ENCODE assay signal across 8 mouse cellular contexts in genomic region chr2:164787032-164787431, GRCm38 (mm10). TPM values are rescaled to one million over a fixed set of nuclear protein-coding genes. Genes with fewer than 3 reads are reported as not detected.
DNase-seq lines count a peak whose midpoint lies in the region; ATAC-seq and TF ChIP-seq lines count a peak whose summit lies in the region.

No protein-coding gene starts in this region.

- no peaks in the 10 kb centered on the region for H3K27me3 ChIP-seq in kidney, postnatal 0 days (ENCODE audit: insufficient read depth, low read length)
- no peaks in the 10 kb centered on the region for H3K27me3 ChIP-seq in forebrain, embryonic 13.5 days
- no peaks in the 10 kb centered on the region for H3K27me3 ChIP-seq in limb, embryonic 12.5 days
- no peaks in the 10 kb centered on the region for H3K27me3 ChIP-seq in neural tube, embryonic 12.5 days (replicated peaks)

- ATAC-seq in kidney, postnatal 0 days (replicated peaks; ENCODE audit: low FRiP score, low read depth) = no peak
- no peak for ATAC-seq in forebrain, embryonic 13.5 days
- no peak for ATAC-seq in limb, embryonic 12.5 days (ENCODE audit: insufficient number of reproducible peaks, insufficient read depth, low FRiP score, low TSS enrichment, low read depth)
- ATAC-seq in neural tube, embryonic 12.5 days (ENCODE audit: low FRiP score, low read depth) = no peak

- peak overlapping the region; percentile 90 for H3K27ac ChIP-seq in kidney, postnatal 0 days
- H3K27ac ChIP-seq in forebrain, embryonic 13.5 days = no peak overlapping the region
- no peak overlapping the region for H3K27ac ChIP-seq in limb, embryonic 12.5 days
- no peak overlapping the region for H3K27ac ChIP-seq in neural tube, embryonic 12.5 days

- peaks cover 16% of the 10 kb centered on the region for H3K36me3 ChIP-seq in kidney, postnatal 0 days (ENCODE audit: insufficient read depth, low read length)
- peaks cover 24% of the 10 kb centered on the region for H3K36me3 ChIP-seq in forebrain, embryonic 13.5 days (ENCODE audit: poor library complexity, severe bottlenecking)
- H3K36me3 ChIP-seq in limb, embryonic 12.5 days = peaks cover 34% of the 10 kb centered on the region
- H3K36me3 ChIP-seq in neural tube, embryonic 12.5 days = peaks cover 10% of the 10 kb centered on the region

- peak overlapping the region; percentile 75 for H3K4me2 ChIP-seq in kidney, postnatal 0 days (ENCODE audit: low read length)
- peak overlapping the region; percentile 91 for H3K4me2 ChIP-seq in forebrain, embryonic 13.5 days
- peak overlapping the region; percentile 84 for H3K4me2 ChIP-seq in limb, embryonic 12.5 days
- H3K4me2 ChIP-seq in neural tube, embryonic 12.5 days (replicated peaks) = peak overlapping the region; percentile 93

- H3K4me3 ChIP-seq in kidney, postnatal 0 days (replicated peaks; ENCODE audit: low read depth, low read length) = peak overlapping the region; percentile 67; the same call in 1 of the 2 replicates
- no peak overlapping the region for H3K4me3 ChIP-seq in forebrain, embryonic 13.5 days
- no peak overlapping the region for H3K4me3 ChIP-seq in limb, embryonic 12.5 days (replicated peaks)
- no peak overlapping the region for H3K4me3 ChIP-seq in neural tube, embryonic 12.5 days

- 0 out of 2 replicates have a peak overlapping the region, but pooled peaks have one; percentile 76 for H3K9ac ChIP-seq in kidney, postnatal 0 days (ENCODE audit: low read depth, low read length)
- H3K9ac ChIP-seq in forebrain, embryonic 13.5 days = no peak overlapping the region
- peak overlapping the region; percentile 75 for H3K9ac ChIP-seq in limb, embryonic 12.5 days (replicated peaks)
- H3K9ac ChIP-seq in neural tube, embryonic 12.5 days = no peak overlapping the region

- no peaks in the 10 kb centered on the region for H3K9me3 ChIP-seq in kidney, postnatal 0 days (replicated peaks; ENCODE audit: low read length)
- H3K9me3 ChIP-seq in forebrain, embryonic 13.5 days (replicated peaks) = no peaks in the 10 kb centered on the region
- H3K9me3 ChIP-seq in limb, embryonic 12.5 days = no peaks in the 10 kb centered on the region
- H3K9me3 ChIP-seq in neural tube, embryonic 12.5 days = no peaks in the 10 kb centered on the region

- no peak for DNase-seq in kidney, postnatal 0 days (ENCODE audit: low spot score)
- no peak for DNase-seq in kidney, postnatal 25 days
- no peak for DNase-seq in MN1 (ENCODE audit: low spot score)
- DNase-seq in ovary, postnatal 14 days (ENCODE audit: low spot score) = no peak
- DNase-seq in Muller cell, postnatal 12 days (ENCODE audit: inconsistent ontology term) = no peak

- WGBS in kidney, postnatal 0 days = 75% methylated on average over 3 of the region's 3 CpGs
- WGBS in forebrain, embryonic 13.5 days = 84% methylated on average over 3 of the region's 3 CpGs
- 87% methylated on average over 3 of the region's 3 CpGs for WGBS in limb, embryonic 12.5 days
- WGBS in neural tube, embryonic 12.5 days = 89% methylated on average over 3 of the region's 3 CpGs

- no peaks in the 10 kb centered on the region; the same call in 1 of the 2 replicates for H3K4me1 ChIP-seq in kidney, postnatal 0 days (replicated peaks; ENCODE audit: insufficient read depth, low read length)
- peaks cover 22% of the 10 kb centered on the region for H3K4me1 ChIP-seq in forebrain, embryonic 13.5 days
- H3K4me1 ChIP-seq in limb, embryonic 12.5 days (replicated peaks) = peaks cover 12% of the 10 kb centered on the region
- H3K4me1 ChIP-seq in neural tube, embryonic 12.5 days = no peaks in the 10 kb centered on the region

- TF ChIP-seq CTCF in kidney, postnatal 0 days (IDR thresholded peaks at IDR 0.05; ENCODE audit: low read depth) = no peak

RNA-seq across cellular contexts. Expression of gene Snx21, which starts 1.4 kb away (rescaled TPM):
- polyA plus RNA-seq in kidney, postnatal 0 days (2015; fragmentation: Nextera tagmentation; extraction: Ambion mirVana) = 19.9 and 21.7 TPM in 2 replicates
- 14.7 and 15.4 TPM in 2 replicates for polyA plus RNA-seq in forebrain, embryonic 13.5 days (2015; fragmentation: Nextera tagmentation; extraction: Ambion mirVana)
- 19.0 and 19.2 TPM in 2 replicates for polyA plus RNA-seq in limb, embryonic 12.5 days (2016; fragmentation: Nextera tagmentation; extraction: Ambion mirVana)
- polyA plus RNA-seq in neural tube, embryonic 12.5 days (2016; fragmentation: Nextera tagmentation; extraction: Ambion mirVana) = 14.2 and 15.6 TPM in 2 replicates

RNA-seq across cellular contexts. Expression of gene Tnnc2, which starts 7.3 kb away (rescaled TPM):
- 0.45 and 1.0 TPM in 2 replicates for polyA plus RNA-seq in kidney, postnatal 0 days (2015; fragmentation: Nextera tagmentation; extraction: Ambion mirVana)
- not detected in 2 replicates for polyA plus RNA-seq in forebrain, embryonic 13.5 days (2015; fragmentation: Nextera tagmentation; extraction: Ambion mirVana)
- 73.9 and 74.6 TPM in 2 replicates for polyA plus RNA-seq in limb, embryonic 12.5 days (2016; fragmentation: Nextera tagmentation; extraction: Ambion mirVana)
- polyA plus RNA-seq in neural tube, embryonic 12.5 days (2016; fragmentation: Nextera tagmentation; extraction: Ambion mirVana) = 26.2 and 36.5 TPM in 2 replicates

RNA-seq across cellular contexts. Expression of gene Ube2c, which starts 17.3 kb away (rescaled TPM):
- polyA plus RNA-seq in kidney, postnatal 0 days (2015; fragmentation: Nextera tagmentation; extraction: Ambion mirVana) = 132 and 156 TPM in 2 replicates
- 476 and 507 TPM in 2 replicates for polyA plus RNA-seq in forebrain, embryonic 13.5 days (2015; fragmentation: Nextera tagmentation; extraction: Ambion mirVana)
- 558 and 599 TPM in 2 replicates for polyA plus RNA-seq in limb, embryonic 12.5 days (2016; fragmentation: Nextera tagmentation; extraction: Ambion mirVana)
- polyA plus RNA-seq in neural tube, embryonic 12.5 days (2016; fragmentation: Nextera tagmentation; extraction: Ambion mirVana) = 311 and 340 TPM in 2 replicates

RNA-seq across cellular contexts. Expression of gene Acot8, which starts 17.6 kb away (rescaled TPM):
- 28.7 and 33.2 TPM in 2 replicates for polyA plus RNA-seq in kidney, postnatal 0 days (2015; fragmentation: Nextera tagmentation; extraction: Ambion mirVana)
- 16.5 and 17.0 TPM in 2 replicates for polyA plus RNA-seq in forebrain, embryonic 13.5 days (2015; fragmentation: Nextera tagmentation; extraction: Ambion mirVana)
- polyA plus RNA-seq in limb, embryonic 12.5 days (2016; fragmentation: Nextera tagmentation; extraction: Ambion mirVana) = 13.8 and 14.0 TPM in 2 replicates
- 15.9 and 19.6 TPM in 2 replicates for polyA plus RNA-seq in neural tube, embryonic 12.5 days (2016; fragmentation: Nextera tagmentation; extraction: Ambion mirVana)

RNA-seq across cellular contexts. Expression of gene Zswim3, which starts 17.9 kb away (rescaled TPM):
- 5.2 and 5.4 TPM in 2 replicates for polyA plus RNA-seq in kidney, postnatal 0 days (2015; fragmentation: Nextera tagmentation; extraction: Ambion mirVana)
- polyA plus RNA-seq in forebrain, embryonic 13.5 days (2015; fragmentation: Nextera tagmentation; extraction: Ambion mirVana) = 11.7 and 12.1 TPM in 2 replicates
- 8.5 TPM in 2 replicates for polyA plus RNA-seq in limb, embryonic 12.5 days (2016; fragmentation: Nextera tagmentation; extraction: Ambion mirVana)
- polyA plus RNA-seq in neural tube, embryonic 12.5 days (2016; fragmentation: Nextera tagmentation; extraction: Ambion mirVana) = 11.8 and 14.1 TPM in 2 replicates

Comparison
In these comparisons a context has a peak if more than half of its experiments do, and no peak if none do; other contexts are left out.
1. H3K9ac ChIP-seq: peak in kidney, postnatal 0 days (single experiment) and limb, embryonic 12.5 days (single experiment); none in forebrain, embryonic 13.5 days (single experiment) and neural tube, embryonic 12.5 days (single experiment).
2. RNA of gene Tnnc2, which starts 7.3 kb away (polyA plus RNA-seq): 73.9 to 74.6 TPM in limb, embryonic 12.5 days and 26.2 to 36.5 TPM in neural tube, embryonic 12.5 days; 0.45 to 1.0 TPM in kidney, postnatal 0 days and not detected in forebrain, embryonic 13.5 days; every median in the first group is over 10 times any median in the second.
3. Peak in every context shown above with its lines, with median percentiles within 50 percentile points of each other: H3K4me2 ChIP-seq.